Mouse (Mus musculus) inflammation-experienced regulatory T-cells, adult 16 weeks (primary cell): ENCODE measurements around the gene Gm8005. TPM values are rescaled to one million over a fixed set of nuclear protein-coding genes. Genes with fewer than 3 reads are reported as not detected.

Experiments used
- polyA plus RNA-seq: library from polyadenylated mRNA; unstranded; fragments of 100-300 nt; shearing (Covaris generic); gene quantifications from one replicate; pipeline ENCODE4 v1.2.1, GENCODE M21; 2017

Gene Gm8005
- polyA plus RNA-seq, result not detected

DNA sequence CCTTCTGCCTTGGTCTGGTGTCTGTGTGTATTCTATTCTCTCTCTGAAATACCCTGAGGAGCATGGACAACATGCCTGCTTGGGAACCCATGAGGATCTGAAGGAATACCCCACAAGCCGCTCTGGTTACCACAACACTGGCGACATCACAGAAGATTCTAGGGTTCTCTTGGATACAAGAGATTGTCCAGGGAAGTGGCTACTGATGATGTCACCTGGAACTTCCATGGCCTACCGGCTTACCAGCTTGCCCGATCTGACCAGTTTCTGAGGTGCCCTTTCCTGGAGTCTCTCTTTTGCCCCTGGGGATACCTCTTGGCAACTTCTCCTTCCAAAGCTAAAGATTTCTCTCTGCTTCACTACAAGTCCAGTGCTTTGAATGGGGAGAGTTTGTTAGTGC lies at the start of gene Gm8005:
Gene Gm8005 (minus strand): TSS at position 101 of the 400 bp plus-strand sequence.

DNA sequence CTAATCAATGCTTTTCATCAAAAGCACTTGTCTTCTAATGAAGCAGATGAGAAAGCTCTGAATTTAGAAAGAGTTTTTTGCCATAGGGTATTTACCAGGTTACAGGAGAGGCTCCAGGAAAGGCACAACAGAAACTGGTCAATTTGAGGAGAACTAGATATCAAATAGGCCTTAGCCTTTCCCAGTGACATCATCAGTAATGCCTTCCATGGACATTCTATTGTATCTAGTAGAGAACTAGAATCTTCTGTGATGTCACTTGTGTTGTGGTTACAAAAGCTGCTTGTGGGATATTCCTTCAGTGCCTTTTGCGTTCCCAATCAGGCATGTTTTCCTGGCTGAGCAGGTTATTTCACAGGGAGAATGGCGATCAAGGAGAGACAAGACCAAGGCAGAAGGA lies 24.1 kb upstream of the Gm8005 start, which contains the start of gene Gm8011:
Gene Gm8011 (plus strand): TSS at position 301 of the 400 bp plus-strand sequence.

Other genes starting within 250 kb of the Gm8005 start
- not detected for gene Gm3573, start 248.9 kb downstream of the Gm8005 start, polyA plus RNA-seq
- not detected for gene Gm17026, start 179.6 kb downstream of the Gm8005 start, polyA plus RNA-seq
- gene Gm9611, start 142.3 kb downstream of the Gm8005 start, polyA plus RNA-seq, result not detected
- gene Gm7995, start 129.5 kb downstream of the Gm8005 start, polyA plus RNA-seq, result not detected
- not detected for gene Gm8011, start 24.2 kb upstream of the Gm8005 start, polyA plus RNA-seq
- gene Gm8020, start 62.7 kb upstream of the Gm8005 start, polyA plus RNA-seq, result not detected
- gene Gm8024, start 84.6 kb upstream of the Gm8005 start, polyA plus RNA-seq, result not detected
- gene Gm17124, start 160.2 kb upstream of the Gm8005 start, polyA plus RNA-seq, result not detected
- not detected for gene Gm3633, start 202.2 kb upstream of the Gm8005 start, polyA plus RNA-seq
- gene Gm10378, start 216.3 kb upstream of the Gm8005 start, polyA plus RNA-seq, result not detected